Mouse (Mus musculus) liver, embryonic 11.5 days (tissue): ENCODE measurements around the gene Entpd1. TPM values are rescaled to one million over a fixed set of nuclear protein-coding genes. Genes with fewer than 3 reads are reported as not detected.
"Not testable (repeated sequence)": the region's sequence is repeated elsewhere in the genome, so short reads cannot be mapped to it uniquely, and the experiment has no call there.

Experiments used
- ATAC-seq: fragments of 200-750 bp; cut with Nextera tagmentation; replicated peaks from 2 replicates; pipeline ENCODE4 v1.8.0; 2017; ENCODE audit warnings: moderate number of reproducible peaks, mild to moderate bottlenecking, moderate TSS enrichment, moderate library complexity; ENCODE audit not compliant: low FRiP score
- DNase-seq: peaks from one replicate; pipeline ENCODE4 v3.0.0-alpha.2; 2017; ENCODE audit warnings: low spot score
- H3K27ac ChIP-seq: fragments of 300-500 bp; sonication (generic); 2 replicates; pipeline ENCODE4 v1.5.1; 2014; ENCODE audit warnings: mild to moderate bottlenecking, low read depth, low read length, control low read depth
- H3K27me3 ChIP-seq: fragments of 300-500 bp; sonication (generic); replicated peaks from 2 replicates; pipeline ENCODE4 v1.6.1; 2014; ENCODE audit warnings: low read length, mixed read lengths; ENCODE audit not compliant: control insufficient read depth, insufficient read depth
- H3K36me3 ChIP-seq: fragments of 300-500 bp; sonication (generic); 2 replicates; pipeline ENCODE4 v1.6.1; 2014; ENCODE audit warnings: mild to moderate bottlenecking, low read length, moderate library complexity, mixed read lengths; ENCODE audit not compliant: control insufficient read depth, insufficient read depth
- H3K4me1 ChIP-seq: fragments of 300-500 bp; sonication (generic); replicated peaks from 2 replicates; pipeline ENCODE4 v1.6.1; 2014; ENCODE audit warnings: low read length, mixed read lengths; ENCODE audit not compliant: control insufficient read depth, insufficient read depth
- H3K4me2 ChIP-seq: fragments of 300-500 bp; sonication (generic); 2 replicates; pipeline ENCODE4 v1.6.1; 2014; ENCODE audit warnings: mild to moderate bottlenecking, control low read depth, moderate library complexity
- H3K4me3 ChIP-seq: fragments of 300-500 bp; sonication (generic); 2 replicates; pipeline ENCODE4 v1.5.1; 2014; ENCODE audit warnings: low read depth, low read length, control low read depth
- H3K9ac ChIP-seq: fragments of 300-500 bp; sonication (generic); 2 replicates; pipeline ENCODE4 v1.6.1; 2014; ENCODE audit warnings: low read depth, low read length, control low read depth
- H3K9me3 ChIP-seq: fragments of 300-500 bp; sonication (generic); 2 replicates; pipeline ENCODE4 v1.6.1; 2016; ENCODE audit warnings: low read length, inconsistent platforms, mixed read lengths; ENCODE audit not compliant: control insufficient read depth
- WGBS: fragments of 180-500 bp; shearing (Covaris S2); extraction: QIAGEN DNeasy Blood & Tissue Kit; methylation state at CpG from one replicate; pipeline ENCODE4 v1.1.7; 2014; 5-methylcytosine and 5-hydroxymethylcytosine counted together
- polyA plus RNA-seq: library from polyadenylated mRNA; unstranded; fragments of >200 nt; fragmentation: Nextera tagmentation; extraction: Ambion mirVana; gene quantifications from 2 replicates; pipeline ENCODE4 v1.2.1, GENCODE M21; 2014

The Entpd1 gene
- polyA plus RNA-seq, 1 experiment from 2014 or later = 3.0 TPM

GRCm38 (mm10) chr19:40605189-40605588 is 7.0 kb upstream of the Entpd1 start:
- 83% methylated on average over 9 of the region's 9 CpGs for WGBS
- Histone ChIP-seq H3K9me3 (no peaks in the 10 kb centered on the region), H3K27ac (no peak overlapping the region), H3K36me3 (peaks cover 3% of the 10 kb centered on the region; the same call in 1 of the 2 replicates), H3K9ac (no peak overlapping the region), H3K4me1 (0 out of 2 replicates have a peak, but pooled peaks cover 2% of the 10 kb centered on the region), H3K27me3 (no peaks in the 10 kb centered on the region), H3K4me2 (no peak overlapping the region), H3K4me3 (no peak overlapping the region)
- ATAC-seq = no peak
- DNase-seq = no peak

GRCm38 (mm10) chr19:40607676-40608075 is 4.5 kb upstream of the Entpd1 start:
- ATAC-seq = no peak
- DNase-seq = no peak
- Histone ChIP-seq H3K4me2 (no peak overlapping the region), H3K9me3 (no peaks in the 10 kb centered on the region), H3K4me3 (no peak overlapping the region), H3K27ac (no peak overlapping the region), H3K9ac (no peak overlapping the region), H3K36me3 (peaks cover 3% of the 10 kb centered on the region; the same call in 1 of the 2 replicates), H3K27me3 (no peaks in the 10 kb centered on the region), H3K4me1 (peaks cover 6% of the 10 kb centered on the region)
- WGBS = 71% methylated on average over 6 of the region's 6 CpGs

- Histone ChIP-seq H3K9me3 (no peaks in the 10 kb centered on the region), H3K9ac (no peak overlapping the region)
- ATAC-seq = no peak
Observed at GRCm38 (mm10) chr19:40614811-40615210, 2.6 kb downstream of the Entpd1 start.

GRCm38 (mm10) chr19:40616021-40616420 is 3.9 kb downstream of the Entpd1 start:
- H3K4me1 ChIP-seq = peaks cover 6% of the 10 kb centered on the region
- H3K36me3 ChIP-seq = no peaks in the 10 kb centered on the region
- H3K4me3 ChIP-seq = no peak overlapping the region
- no peak overlapping the region for H3K4me2 ChIP-seq
- no peaks in the 10 kb centered on the region for H3K9me3 ChIP-seq
- H3K27ac ChIP-seq = no peak overlapping the region
- H3K27me3 ChIP-seq = no peaks in the 10 kb centered on the region
- WGBS = 82% methylated on average over 7 of the region's 7 CpGs
- DNase-seq (no peak), ATAC-seq (no peak)
- H3K9ac ChIP-seq = no peak overlapping the region

More at GRCm38 (mm10) chr19:40614811-40615210, 2.6 kb downstream of the Entpd1 start:
- Histone ChIP-seq H3K36me3 (no peaks in the 10 kb centered on the region), H3K27me3 (no peaks in the 10 kb centered on the region), H3K4me2 (no peak overlapping the region), H3K4me1 (peaks cover 6% of the 10 kb centered on the region), H3K27ac (no peak overlapping the region), H3K4me3 (no peak overlapping the region)
- DNase-seq = no peak
- WGBS = 78% methylated on average over 7 of the region's 7 CpGs

- H3K4me1 ChIP-seq, H3K27ac ChIP-seq, ATAC-seq, H3K4me2 ChIP-seq, H3K36me3 ChIP-seq, H3K4me3 ChIP-seq, H3K9me3 ChIP-seq, H3K9ac ChIP-seq, DNase-seq, H3K27me3 ChIP-seq: not testable (repeated sequence)
- 65% methylated on average over 10 of the region's 26 CpGs for WGBS
Observed at GRCm38 (mm10) chr19:40621616-40622015, 9.4 kb downstream of the Entpd1 start.

GRCm38 (mm10) chr19:40625935-40626334 is 13.8 kb downstream of the Entpd1 start:
- Histone ChIP-seq H3K4me3 (no peak overlapping the region), H3K4me2 (no peak overlapping the region), H3K9ac (no peak overlapping the region), H3K27me3 (no peaks in the 10 kb centered on the region), H3K4me1 (no peaks in the 10 kb centered on the region), H3K36me3 (no peaks in the 10 kb centered on the region), H3K27ac (no peak overlapping the region), H3K9me3 (no peaks in the 10 kb centered on the region)
- 77% methylated on average over 12 of the region's 12 CpGs for WGBS
- no peak for DNase-seq
- ATAC-seq = no peak

GRCm38 (mm10) chr19:40628950-40629349 is 16.8 kb downstream of the Entpd1 start:
- Histone ChIP-seq H3K4me1 (no peaks in the 10 kb centered on the region), H3K36me3 (no peaks in the 10 kb centered on the region), H3K9ac (no peak overlapping the region), H3K27ac (no peak overlapping the region), H3K27me3 (no peaks in the 10 kb centered on the region), H3K4me2 (no peak overlapping the region), H3K4me3 (no peak overlapping the region), H3K9me3 (no peaks in the 10 kb centered on the region)
- DNase-seq = no peak
- no peak for ATAC-seq

GRCm38 (mm10) chr19:40630096-40630495 is 17.9 kb downstream of the Entpd1 start:
- Histone ChIP-seq H3K27ac (no peak overlapping the region), H3K36me3 (no peaks in the 10 kb centered on the region), H3K27me3 (no peaks in the 10 kb centered on the region), H3K4me2 (no peak overlapping the region), H3K9ac (no peak overlapping the region), H3K4me1 (no peaks in the 10 kb centered on the region), H3K9me3 (no peaks in the 10 kb centered on the region), H3K4me3 (no peak overlapping the region)
- no peak for DNase-seq
- no peak for ATAC-seq
- 76% methylated on average over 3 of the region's 3 CpGs for WGBS

- no peaks in the 10 kb centered on the region for H3K27me3 ChIP-seq
- H3K4me1 ChIP-seq = no peaks in the 10 kb centered on the region
- ATAC-seq = no peak
- no peak overlapping the region for H3K4me2 ChIP-seq
- no peak for DNase-seq
- 36% methylated on average over 7 of the region's 7 CpGs for WGBS
- no peaks in the 10 kb centered on the region for H3K36me3 ChIP-seq
- no peak overlapping the region for H3K4me3 ChIP-seq
- no peaks in the 10 kb centered on the region for H3K9me3 ChIP-seq
- no peak overlapping the region for H3K27ac ChIP-seq
- no peak overlapping the region for H3K9ac ChIP-seq
Observed at GRCm38 (mm10) chr19:40630606-40631005, 18.4 kb downstream of the Entpd1 start.
